Mouse (Mus musculus): ENCODE data around the gene Dpy19l3.

GRCm38 (mm10) chr7:35794145-35794664 is 40.0 kb upstream of the Dpy19l3 start:
- TF ChIP-seq CTCF (IDR thresholded peaks at IDR 0.05; ENCODE audit: low read depth, low read length) (no peak), POLR2A (IDR thresholded peaks at IDR 0.05; ENCODE audit: borderline replicate concordance, low read depth, low read length) (no peak)

Data from bone marrow macrophage, adult 2 months (primary cell).